14 mouse cellular contexts compared by ENCODE assay signal in the genomic region with DNA sequence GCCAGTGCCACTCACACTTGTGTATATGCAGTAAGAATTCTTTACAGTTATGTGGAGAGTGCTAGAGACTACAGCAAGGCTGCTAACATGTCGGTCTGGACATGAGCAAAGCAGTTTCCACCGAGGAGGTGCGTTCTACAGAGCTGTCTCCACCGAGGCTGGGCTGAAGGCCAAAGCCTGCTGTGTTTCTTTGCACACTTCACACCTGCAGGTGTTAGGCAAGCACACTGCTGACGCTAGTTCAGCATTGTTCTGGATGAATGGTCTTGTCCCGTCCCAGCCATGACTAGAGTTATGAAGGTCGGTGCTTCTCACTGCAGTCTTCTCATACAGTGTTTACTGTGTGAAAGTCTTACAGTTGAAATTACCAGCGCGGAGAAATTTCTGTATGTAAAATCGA. TPM values are rescaled to one million over a fixed set of nuclear protein-coding genes. Genes with fewer than 3 reads are reported as not detected.
DNase-seq lines count a peak whose midpoint lies in the region; ATAC-seq and TF ChIP-seq lines count a peak whose summit lies in the region.
"Had no signal": no experiment of that assay in that cellular context is flagged by ENCODE, and none has a peak within 500 bp of the region (broad histone marks: within the 10 kb centered on the region; RNA-seq: fewer than 3 reads in every experiment).

No protein-coding gene starts in this region.

- H3K4me3 ChIP-seq in heart, embryonic 15.5 days = no peak overlapping the region
- H3K4me3 ChIP-seq in midbrain, postnatal 0 days (ENCODE audit: low read depth, low read length) = no peak overlapping the region
- H3K4me3 ChIP-seq: kidney, embryonic 15.5 days; left cerebral cortex, adult 2 months; lung, embryonic 15.5 days had no signal

- H3K9me3 ChIP-seq in heart, embryonic 15.5 days (replicated peaks) = no peaks in the 10 kb centered on the region
- H3K9me3 ChIP-seq in midbrain, postnatal 0 days (ENCODE audit: low read length) = no peaks in the 10 kb centered on the region
- H3K9me3 ChIP-seq: kidney, embryonic 15.5 days; lung, embryonic 15.5 days had no signal

- no peak overlapping the region for H3K4me2 ChIP-seq in heart, embryonic 15.5 days
- no peak overlapping the region for H3K4me2 ChIP-seq in midbrain, postnatal 0 days (ENCODE audit: low read depth, low read length, poor library complexity, severe bottlenecking)
- H3K4me2 ChIP-seq: kidney, embryonic 15.5 days; lung, embryonic 15.5 days had no signal

- H3K9ac ChIP-seq in heart, embryonic 15.5 days = no peak overlapping the region
- H3K9ac ChIP-seq in midbrain, postnatal 0 days (replicated peaks; ENCODE audit: low read length, poor library complexity, severe bottlenecking) = no peak overlapping the region
- H3K9ac ChIP-seq: kidney, embryonic 15.5 days; lung, embryonic 15.5 days had no signal

- H3K4me1 ChIP-seq in heart, embryonic 15.5 days (replicated peaks) = peaks cover 13% of the 10 kb centered on the region
- H3K4me1 ChIP-seq in midbrain, postnatal 0 days (ENCODE audit: insufficient read depth, low read length) = no peaks in the 10 kb centered on the region
- H3K4me1 ChIP-seq: kidney, embryonic 15.5 days; lung, embryonic 15.5 days had no signal

- TF ChIP-seq CTCF in midbrain, postnatal 0 days (IDR thresholded peaks at IDR 0.05) = no peak

- no peak; the same call in 1 of the 2 replicates for ATAC-seq in heart, embryonic 15.5 days (replicated peaks; ENCODE audit: insufficient number of reproducible peaks, insufficient read depth, low FRiP score, low read depth)
- no peak for ATAC-seq in midbrain, postnatal 0 days (ENCODE audit: low FRiP score)

- H3K27ac ChIP-seq in heart, embryonic 15.5 days = peak overlapping the region; percentile 38; the same call in 1 of the 2 replicates
- H3K27ac ChIP-seq in midbrain, postnatal 0 days (ENCODE audit: low read depth, low read length) = no peak overlapping the region
- H3K27ac ChIP-seq: kidney, embryonic 15.5 days; left cerebral cortex, adult 2 months; lung, embryonic 15.5 days had no signal

- peaks cover 49% of the 10 kb centered on the region for H3K36me3 ChIP-seq in heart, embryonic 15.5 days
- H3K36me3 ChIP-seq in midbrain, postnatal 0 days (ENCODE audit: insufficient read depth, low read length) = peaks cover 52% of the 10 kb centered on the region

- no peaks in the 10 kb centered on the region for H3K27me3 ChIP-seq in heart, embryonic 15.5 days
- H3K27me3 ChIP-seq in midbrain, postnatal 0 days (ENCODE audit: insufficient read depth, low read length) = no peaks in the 10 kb centered on the region
- H3K27me3 ChIP-seq: kidney, embryonic 15.5 days; lung, embryonic 15.5 days had no signal

- WGBS in heart, embryonic 15.5 days = 63% methylated on average over 10 of the region's 10 CpGs
- WGBS in midbrain, postnatal 0 days = 70% methylated on average over 10 of the region's 10 CpGs

- peak; percentile 43 for DNase-seq in cerebellum, adult 18-20 months
- no peak for DNase-seq in cerebellum, adult 8-10 months
- no peak for DNase-seq in heart, adult 9 months (ENCODE audit: low spot score in 2 of 2)
- peak; percentile 10 for DNase-seq in lung, postnatal 25 days (ENCODE audit: low spot score)
- DNase-seq in lung, postnatal 10 days = no peak
- DNase-seq in midbrain, postnatal 0 days (ENCODE audit: low spot score) = peak; percentile 58
- DNase-seq in layer of hippocampus, postnatal 14 days (ENCODE audit: low spot score in 2 of 2) = no peak
- DNase-seq: heart, adult 11 months; right cerebral cortex, postnatal 14 days; thymus, postnatal 4 days had no signal

RNA-seq across cellular contexts. Expression of a gene that starts 12.9 kb away (rescaled TPM):
- polyA plus RNA-seq in heart, embryonic 15.5 days (2015; fragmentation: Nextera tagmentation; extraction: Ambion mirVana) = 29.5 and 38.9 TPM in 2 replicates
- total RNA-seq in midbrain, postnatal 0 days (2014; rRNA removed) = 22.7 and 27.6 TPM in 2 replicates
- 37.0 and 41.4 TPM in 2 replicates for polyA plus RNA-seq in midbrain, postnatal 0 days (2015; fragmentation: Nextera tagmentation; extraction: Ambion mirVana)
- total RNA-seq in layer of hippocampus, postnatal 14 days (2021) = 10 to 100 TPM; 36.2 to 41.7 TPM

RNA-seq across cellular contexts. Expression of a gene that starts 32.4 kb away (rescaled TPM):
- polyA plus RNA-seq in heart, embryonic 15.5 days (2015; fragmentation: Nextera tagmentation; extraction: Ambion mirVana) = 21.5 and 26.3 TPM in 2 replicates
- total RNA-seq in midbrain, postnatal 0 days (2014; rRNA removed) = 2.4 and 3.2 TPM in 2 replicates
- polyA plus RNA-seq in midbrain, postnatal 0 days (2015; fragmentation: Nextera tagmentation; extraction: Ambion mirVana) = 1.8 and 1.9 TPM in 2 replicates
- 1 to 10 TPM; 1.2 to 1.3 TPM for total RNA-seq in layer of hippocampus, postnatal 14 days (2021)

RNA-seq across cellular contexts. Expression of a gene that starts 59.9 kb away (rescaled TPM):
- polyA plus RNA-seq in heart, embryonic 15.5 days (2015; fragmentation: Nextera tagmentation; extraction: Ambion mirVana) = 4.1 and 5.7 TPM in 2 replicates
- 3.8 and 19.1 TPM in 2 replicates for total RNA-seq in midbrain, postnatal 0 days (2014; rRNA removed)
- polyA plus RNA-seq in midbrain, postnatal 0 days (2015; fragmentation: Nextera tagmentation; extraction: Ambion mirVana) = 2.2 and 3.1 TPM in 2 replicates
- 1 to 10 TPM; 4.7 to 7.1 TPM for total RNA-seq in layer of hippocampus, postnatal 14 days (2021)

Comparison
In these comparisons a context has a peak if more than half of its experiments do, and no peak if none do; other contexts are left out.
1. DNase-seq: peak in cerebellum, adult 18-20 months (2 of 2), lung, postnatal 25 days (single experiment) and midbrain, postnatal 0 days (single experiment); none in cerebellum, adult 8-10 months (single experiment), heart, adult 9 months (0 of 2), lung, postnatal 10 days (single experiment) and layer of hippocampus, postnatal 14 days (0 of 2).